Mouse (Mus musculus) heart, adult 2 months (tissue): Measurements from ENCODE around the gene Tmem107.
A peak's percentile ranks its signal among the peaks of the same experiment; 100 is the strongest.

Experiments
- CTCF ChIP-seq: fragments of 200-600 bp; IDR thresholded peaks from 2 replicates; pipeline ENCODE4 v1.8.1; 2022; ENCODE audit warnings: antibody characterized with exemption, mild to moderate bottlenecking, moderate library complexity
- EP300 ChIP-seq: fragments of 200-500 bp; IDR thresholded peaks from 2 replicates; pipeline ENCODE4 v1.6.1; 2011; ENCODE audit warnings: low read depth, low read length, control low read depth; ENCODE audit not compliant: insufficient read depth
- POLR2A ChIP-seq: fragments of 200-500 bp; IDR thresholded peaks from 2 replicates; pipeline ENCODE4 v1.6.1; 2011; ENCODE audit warnings: mild to moderate bottlenecking, low read depth, low read length, control low read depth; ENCODE audit not compliant: insufficient read depth

- TF ChIP-seq EP300 (0 out of 2 replicates have a peak, but pooled peaks have one; percentile 12), CTCF (no peak), POLR2A (no peak; the same call in 1 of the 2 replicates)
Measured at GRCm38 (mm10) chr11:69066163-69066861, 4.3 kb upstream of the Tmem107 start.
